Mouse (Mus musculus) limb, embryonic 13.5 days (tissue): ENCODE data around the gene Creg2. TPM values are rescaled to one million over a fixed set of nuclear protein-coding genes. Genes with fewer than 3 reads are reported as not detected.

Source experiments
- polyA plus RNA-seq: library from polyadenylated mRNA; unstranded; fragments of >200 nt; fragmentation: Nextera tagmentation; extraction: Ambion mirVana; gene quantifications from 2 replicates; pipeline ENCODE4 v1.2.1, GENCODE M21; 2015

Creg2 gene
- polyA plus RNA-seq, 1 experiment from 2014 or later, result 0.15 TPM

Other genes with a start within 250 kb of the Creg2 start
- gene Tbc1d8, start 172.7 kb downstream of the Creg2 start, polyA plus RNA-seq, result 8.8 and 10.4 TPM in 2 replicates
- 22.9 and 23.2 TPM in 2 replicates for gene Cnot11, start 116.5 kb downstream of the Creg2 start, polyA plus RNA-seq
- 27.4 and 27.9 TPM in 2 replicates for gene Rnf149, start 74.1 kb downstream of the Creg2 start, polyA plus RNA-seq
- gene Rfx8, start 69.5 kb upstream of the Creg2 start, polyA plus RNA-seq, result 1.2 and 1.4 TPM in 2 replicates
- gene Gm3646, start 153.9 kb upstream of the Creg2 start, polyA plus RNA-seq, result not detected in 2 replicates
- gene Map4k4, start 249.4 kb upstream of the Creg2 start, polyA plus RNA-seq, result 49.3 and 54.9 TPM in 2 replicates